9 mouse cellular contexts compared by ENCODE assay signal in genomic region chr1:165934648-165935465, GRCm38 (mm10).
A peak's percentile ranks its signal among the peaks of the same experiment; 100 is the strongest.
DNase-seq lines count a peak whose midpoint lies in the region; ATAC-seq lines count a peak whose summit lies in the region.
"Had no signal": no experiment of that assay in that cellular context is flagged by ENCODE, and none has a peak within 500 bp of the region (broad histone marks: within the 10 kb centered on the region; RNA-seq: fewer than 3 reads in every experiment).

No protein-coding gene starts in this region.

- peaks cover 8% of the 10 kb centered on the region for H3K4me1 ChIP-seq in hindbrain, embryonic 12.5 days
- peaks cover 15% of the 10 kb centered on the region for H3K4me1 ChIP-seq in midbrain, embryonic 11.5 days (ENCODE audit: control insufficient read depth, insufficient read depth, low read length)

- H3K4me3 ChIP-seq in hindbrain, embryonic 12.5 days = peak overlapping the region; percentile 2; the same call in 1 of the 2 replicates
- H3K4me3 ChIP-seq in midbrain, embryonic 11.5 days (ENCODE audit: low read depth, low read length) = no peak overlapping the region
- H3K4me3 ChIP-seq: limb, embryonic 12.5 days had no signal

- peak; percentile 98 for ATAC-seq in hindbrain, embryonic 12.5 days (ENCODE audit: low FRiP score)
- ATAC-seq in midbrain, embryonic 11.5 days (ENCODE audit: low FRiP score) = peak; percentile 91

- H3K36me3 ChIP-seq in hindbrain, embryonic 12.5 days = no peaks in the 10 kb centered on the region
- no peaks in the 10 kb centered on the region for H3K36me3 ChIP-seq in midbrain, embryonic 11.5 days (ENCODE audit: control insufficient read depth, insufficient read depth, low read length)
- H3K36me3 ChIP-seq in splenic B cell, adult 2 months (ENCODE audit: control insufficient read depth, insufficient read depth, low read length, poor library complexity, severe bottlenecking) = no peaks in the 10 kb centered on the region
- H3K36me3 ChIP-seq: limb, embryonic 12.5 days had no signal

- H3K27ac ChIP-seq in hindbrain, embryonic 12.5 days = peak overlapping the region; percentile 85
- peak overlapping the region; percentile 1; the same call in 1 of the 2 replicates for H3K27ac ChIP-seq in midbrain, embryonic 11.5 days (ENCODE audit: low read depth, low read length)
- H3K27ac ChIP-seq: limb, embryonic 12.5 days had no signal

- H3K27me3 ChIP-seq in hindbrain, embryonic 12.5 days = no peaks in the 10 kb centered on the region
- no peaks in the 10 kb centered on the region for H3K27me3 ChIP-seq in midbrain, embryonic 11.5 days (ENCODE audit: control insufficient read depth, insufficient read depth, low read length)
- H3K27me3 ChIP-seq in splenic B cell, adult 2 months (ENCODE audit: control insufficient read depth, insufficient read depth, low read length, poor library complexity, severe bottlenecking) = no peaks in the 10 kb centered on the region
- H3K27me3 ChIP-seq: limb, embryonic 12.5 days had no signal

- H3K9ac ChIP-seq in hindbrain, embryonic 12.5 days = no peak overlapping the region
- no peak overlapping the region for H3K9ac ChIP-seq in midbrain, embryonic 11.5 days (ENCODE audit: low read length)
- H3K9ac ChIP-seq: limb, embryonic 12.5 days had no signal

- 34% methylated on average over 7 of the region's 7 CpGs for WGBS in hindbrain, embryonic 12.5 days
- 49% methylated on average over 7 of the region's 7 CpGs for WGBS in midbrain, embryonic 11.5 days

- H3K4me2 ChIP-seq in hindbrain, embryonic 12.5 days (replicated peaks) = peak overlapping the region; percentile 33
- no peak overlapping the region; the same call in 1 of the 2 replicates for H3K4me2 ChIP-seq in midbrain, embryonic 11.5 days
- H3K4me2 ChIP-seq: limb, embryonic 12.5 days had no signal

- no peaks in the 10 kb centered on the region for H3K9me3 ChIP-seq in hindbrain, embryonic 12.5 days (replicated peaks)
- no peaks in the 10 kb centered on the region for H3K9me3 ChIP-seq in midbrain, embryonic 11.5 days (ENCODE audit: control insufficient read depth, low read length)
- H3K9me3 ChIP-seq: limb, embryonic 12.5 days had no signal

- DNase-seq in right cerebral cortex, adult 2 months (ENCODE audit: low spot score in 2 of 2) = peak; percentile 24 to 27
- no peak for DNase-seq in right cerebral cortex, postnatal 25 days
- DNase-seq in midbrain, embryonic 11.5 days (ENCODE audit: low spot score, missing footprints) = no peak
- peak; percentile 87 for DNase-seq in splenic B cell, adult 2 months (ENCODE audit: low read depth, low spot score)
- DNase-seq in gastrocnemius, postnatal 25 days = no peak
- DNase-seq in cerebellum, postnatal 36 days = no peak
- DNase-seq in thymus, postnatal 10 days (ENCODE audit: low spot score in 2 of 2) = no peak

Comparison
In these comparisons a context has a peak if more than half of its experiments do, and no peak if none do; other contexts are left out.
1. DNase-seq: peak in right cerebral cortex, adult 2 months (2 of 2) and splenic B cell, adult 2 months (single experiment); none in right cerebral cortex, postnatal 25 days (single experiment), midbrain, embryonic 11.5 days (single experiment), gastrocnemius, postnatal 25 days (single experiment), cerebellum, postnatal 36 days (0 of 2) and thymus, postnatal 10 days (0 of 2).